ENCODE assay signal across 9 mouse cellular contexts in genomic region chr19:53419834-53420233, GRCm38 (mm10). TPM values are rescaled to one million over a fixed set of nuclear protein-coding genes. Genes with fewer than 3 reads are reported as not detected.
DNase-seq lines count a peak whose midpoint lies in the region; ATAC-seq lines count a peak whose summit lies in the region.
"Had no signal": no experiment of that assay in that cellular context is flagged by ENCODE, and none has a peak within 500 bp of the region (broad histone marks: within the 10 kb centered on the region; RNA-seq: fewer than 3 reads in every experiment).

No protein-coding gene starts in this region.

- intact Hi-C loops in heart, postnatal 25 days (cut with DNase I), result loop anchor here (1.0 kb wide), 1 partner anchor 159 kb away; no protein-coding TSS in a partner anchor

- ATAC-seq in midbrain, embryonic 16.5 days, result no peak

- peaks cover 28% of the 10 kb centered on the region for H3K4me1 ChIP-seq in midbrain, embryonic 10.5 days
- H3K4me1 ChIP-seq in midbrain, embryonic 16.5 days (ENCODE audit: control insufficient read depth, insufficient read depth, low read length), result peaks cover 7% of the 10 kb centered on the region; the same call in 1 of the 2 replicates

- no peaks in the 10 kb centered on the region for H3K36me3 ChIP-seq in midbrain, embryonic 10.5 days
- H3K36me3 ChIP-seq in midbrain, embryonic 16.5 days (ENCODE audit: control insufficient read depth, insufficient read depth, low read length), result no peaks in the 10 kb centered on the region
- H3K36me3 ChIP-seq: hindbrain, embryonic 15.5 days had no signal

- no peak overlapping the region for H3K9ac ChIP-seq in midbrain, embryonic 16.5 days (ENCODE audit: low read depth, low read length)
- H3K9ac ChIP-seq: hindbrain, embryonic 15.5 days had no signal

- peak; percentile 74 to 89 for DNase-seq in adrenal gland, adult (ENCODE audit: inconsistent age in 2 of 2, low spot score in 1 of 2)
- no peak for DNase-seq in adrenal gland, adult 8-10 months
- DNase-seq in midbrain, embryonic 10.5 days (ENCODE audit: low spot score), result peak; percentile 62
- DNase-seq in c-Kit-positive CD71-positive TER-119-negative erythroid progenitor cells, embryonic 14.5 days (ENCODE audit: low read depth), result peak; percentile 75
- DNase-seq in heart, postnatal 25 days (ENCODE audit: low spot score), result peak; percentile 27
- peak; percentile 67 for DNase-seq in lung, postnatal 36 days
- DNase-seq in thymus, adult 18-20 months, result peak; percentile 52 to 71

- no peak overlapping the region for H3K4me2 ChIP-seq in midbrain, embryonic 16.5 days (ENCODE audit: low read length)

- 56% methylated on average over 5 of the region's 5 CpGs for WGBS in midbrain, embryonic 10.5 days
- WGBS in midbrain, embryonic 16.5 days, result 49% methylated on average over 5 of the region's 5 CpGs

- no peaks in the 10 kb centered on the region for H3K9me3 ChIP-seq in midbrain, embryonic 10.5 days (replicated peaks)
- no peaks in the 10 kb centered on the region for H3K9me3 ChIP-seq in midbrain, embryonic 16.5 days (replicated peaks; ENCODE audit: control insufficient read depth, low read length, poor library complexity, severe bottlenecking)
- H3K9me3 ChIP-seq: hindbrain, embryonic 15.5 days had no signal

- no peak overlapping the region for H3K27ac ChIP-seq in midbrain, embryonic 10.5 days (replicated peaks)
- H3K27ac ChIP-seq in midbrain, embryonic 16.5 days (ENCODE audit: low read length), result no peak overlapping the region
- H3K27ac ChIP-seq: hindbrain, embryonic 15.5 days had no signal

- no peak overlapping the region for H3K4me3 ChIP-seq in midbrain, embryonic 10.5 days
- H3K4me3 ChIP-seq in midbrain, embryonic 16.5 days (ENCODE audit: low read depth, low read length), result no peak overlapping the region
- H3K4me3 ChIP-seq: hindbrain, embryonic 15.5 days had no signal

- H3K27me3 ChIP-seq in midbrain, embryonic 10.5 days (ENCODE audit: low read depth, poor library complexity, severe bottlenecking), result peaks cover 24% of the 10 kb centered on the region
- H3K27me3 ChIP-seq in midbrain, embryonic 16.5 days (ENCODE audit: control insufficient read depth, insufficient read depth, low read depth, low read length), result no peaks in the 10 kb centered on the region; the same call in 1 of the 2 replicates
- H3K27me3 ChIP-seq: hindbrain, embryonic 15.5 days had no signal

RNA-seq across cellular contexts. Expression of gene Smndc1, which starts 29.5 kb away (rescaled TPM):
- 10 to 100 TPM; 40.5 to 49.4 (median 45.6) TPM for total RNA-seq in adrenal gland, adult 8-10 months (2022)
- polyA plus RNA-seq in midbrain, embryonic 10.5 days (2016; fragmentation: Nextera tagmentation; extraction: Ambion mirVana), result 44.4 and 45.0 TPM in 2 replicates
- polyA plus RNA-seq in midbrain, embryonic 16.5 days (2015; fragmentation: Nextera tagmentation; extraction: Ambion mirVana), result 31.2 and 32.2 TPM in 2 replicates
- total RNA-seq in heart, postnatal 25 days (2021), result 10 to 100 TPM; 28.8 to 33.2 TPM

RNA-seq across cellular contexts. Expression of gene Gm10197, which starts 48.3 kb away (rescaled TPM):
- not detected for total RNA-seq in adrenal gland, adult 8-10 months (2022)
- polyA plus RNA-seq in midbrain, embryonic 10.5 days (2016; fragmentation: Nextera tagmentation; extraction: Ambion mirVana), result 2.1 and 4.3 TPM in 2 replicates
- not detected in 2 replicates for polyA plus RNA-seq in midbrain, embryonic 16.5 days (2015; fragmentation: Nextera tagmentation; extraction: Ambion mirVana)
- not detected for total RNA-seq in heart, postnatal 25 days (2021)
- polyA plus RNA-seq: hindbrain, embryonic 15.5 days had no signal
